Mouse (Mus musculus) MEL (cell line): Measurements from ENCODE around the gene Etfdh. TPM values are rescaled to one million over a fixed set of nuclear protein-coding genes. Genes with fewer than 3 reads are reported as not detected.
A peak's percentile ranks its signal among the peaks of the same experiment; 100 is the strongest.

ENCODE experiments used
- DNase-seq: peaks from one replicate; pipeline ENCODE4 v3.0.0; 2011; ENCODE audit warnings: low read depth, low spot score
- H3K27ac ChIP-seq: 2 replicates; pipeline ENCODE4 v1.5.1; 2012; ENCODE audit warnings: low read depth, mild to moderate bottlenecking, control low read depth, low read length, moderate library complexity; ENCODE audit not compliant: control insufficient read depth
- H3K27me3 ChIP-seq, 2 experiments: fragments of 150-350 bp in 1 of 2; sonication (generic) in 1 of 2; 2 replicates each; pipeline ENCODE4 v1.6.1; 2012; ENCODE audit warnings: low read length in 2 of 2, mild to moderate bottlenecking in 2 of 2, improper control_type of control experiment in 1 of 2, moderate library complexity in 1 of 2; ENCODE audit not compliant: insufficient read depth in 2 of 2, control insufficient read depth in 1 of 2
- H3K36me3 ChIP-seq, 2 experiments: 2 replicates each; pipeline ENCODE4 v1.6.1; 2012 to 2014; ENCODE audit warnings: low read length in 2 of 2, improper control_type of control experiment in 1 of 2, inconsistent platforms in 1 of 2, mild to moderate bottlenecking in 1 of 2; ENCODE audit not compliant: insufficient read depth in 2 of 2, control insufficient read depth in 1 of 2
- H3K4me1 ChIP-seq, 2 experiments: fragments of 150-350 bp in 1 of 2; sonication (generic) in 1 of 2; 2 replicates each; pipeline ENCODE4 v1.6.1; 2012; ENCODE audit warnings: low read length in 2 of 2, improper control_type of control experiment in 1 of 2, mild to moderate bottlenecking in 1 of 2; ENCODE audit not compliant: insufficient read depth in 2 of 2, control insufficient read depth in 1 of 2
- H3K4me3 ChIP-seq, 2 experiments: fragments of 150-350 bp in 1 of 2; sonication (generic) in 1 of 2; 2 replicates each; pipeline ENCODE4 v1.5.1; 2012; ENCODE audit warnings: low read depth in 2 of 2, low read length in 2 of 2, mild to moderate bottlenecking in 2 of 2, moderate library complexity in 2 of 2, control low read depth in 1 of 2, improper control_type of control experiment in 1 of 2; ENCODE audit not compliant: control insufficient read depth in 1 of 2, insufficient read depth in 1 of 2
- H3K79me2 ChIP-seq: 2 replicates; pipeline ENCODE4 v1.6.1; 2012; ENCODE audit warnings: mild to moderate bottlenecking, low read length, moderate library complexity; ENCODE audit not compliant: control insufficient read depth, poor library complexity, insufficient read depth
- H3K9ac ChIP-seq: 2 replicates; pipeline ENCODE4 v1.6.1; 2012; ENCODE audit warnings: low read depth, mild to moderate bottlenecking, control low read depth, low read length, moderate library complexity; ENCODE audit not compliant: control insufficient read depth, poor library complexity, severe bottlenecking
- H3K9me3 ChIP-seq: fragments of 150-350 bp; sonication (generic); replicated peaks from 2 replicates; pipeline ENCODE4 v1.6.1; 2012; ENCODE audit warnings: mild to moderate bottlenecking, low read length, improper control_type of control experiment, moderate library complexity; ENCODE audit not compliant: insufficient read depth
- CTCF ChIP-seq, 3 experiments: IDR thresholded peaks in 2 of 3; conservative IDR thresholded peaks in 1 of 3; 2 replicates each; pipeline ENCODE4 v1.5.1; 2011 to 2012; ENCODE audit warnings: low read length in 3 of 3, low read depth in 2 of 3, mild to moderate bottlenecking in 2 of 3, improper control_type of control experiment in 1 of 3, inconsistent platforms in 1 of 3, mixed read lengths in 1 of 3, moderate library complexity in 1 of 3; ENCODE audit not compliant: control insufficient read depth in 1 of 3, insufficient read depth in 1 of 3, poor library complexity in 1 of 3, severe bottlenecking in 1 of 3
- E2F4 ChIP-seq: IDR thresholded peaks from 2 replicates; pipeline ENCODE4 v1.6.1; 2011; ENCODE audit warnings: low read depth, low read length, improper control_type of control experiment, borderline replicate concordance
- EP300 ChIP-seq, 2 experiments: IDR thresholded peaks; 2 replicates each; pipeline ENCODE4 v1.6.1; 2011; ENCODE audit warnings: improper control_type of control experiment in 2 of 2, low read length in 2 of 2, low read depth in 1 of 2, mild to moderate bottlenecking in 1 of 2
- GATA1 ChIP-seq: IDR thresholded peaks from 2 replicates; pipeline ENCODE4 v1.6.1; 2011; ENCODE audit warnings: low read depth, low read length, improper control_type of control experiment
- HCFC1 ChIP-seq: IDR thresholded peaks from 2 replicates; pipeline ENCODE4 v1.6.1; 2012; ENCODE audit warnings: low read depth, mild to moderate bottlenecking, inconsistent platforms, low read length, improper control_type of control experiment, moderate library complexity
- KAT2A ChIP-seq: conservative IDR thresholded peaks from 2 replicates; pipeline ENCODE4 v1.6.1; 2012; ENCODE audit warnings: low read depth, low read length, improper control_type of control experiment, inconsistent platforms
- MAFK ChIP-seq: IDR thresholded peaks from 2 replicates; pipeline ENCODE4 v1.6.1; 2011; ENCODE audit warnings: low read depth, mild to moderate bottlenecking, low read length, improper control_type of control experiment, borderline replicate concordance
- MAX ChIP-seq: IDR thresholded peaks from 2 replicates; pipeline ENCODE4 v1.6.1; 2011; ENCODE audit warnings: low read length, improper control_type of control experiment
- MAZ ChIP-seq: IDR thresholded peaks from 2 replicates; pipeline ENCODE4 v1.6.1; 2012; ENCODE audit warnings: low read depth, mild to moderate bottlenecking, inconsistent platforms, low read length, improper control_type of control experiment
- MYB ChIP-seq: IDR thresholded peaks from 2 replicates; pipeline ENCODE4 v1.6.1; 2011; ENCODE audit warnings: mild to moderate bottlenecking, low read depth, low read length, improper control_type of control experiment
- MYC ChIP-seq: IDR thresholded peaks from 2 replicates; pipeline ENCODE4 v1.6.1; 2011; ENCODE audit warnings: low read depth, mild to moderate bottlenecking, low read length, improper control_type of control experiment, moderate library complexity
- POLR2AphosphoS2 ChIP-seq: IDR thresholded peaks from 2 replicates; pipeline ENCODE4 v1.6.1; 2011; ENCODE audit warnings: low read length, improper control_type of control experiment
- POLR2AphosphoS5 ChIP-seq: IDR thresholded peaks from 2 replicates; pipeline ENCODE4 v1.6.1; 2012; ENCODE audit warnings: low read depth, borderline replicate concordance, mild to moderate bottlenecking, inconsistent platforms, low read length, moderate library complexity, mixed read lengths
- RAD21 ChIP-seq: IDR thresholded peaks from 2 replicates; pipeline ENCODE4 v1.6.1; 2011; ENCODE audit warnings: mild to moderate bottlenecking, low read depth, low read length, improper control_type of control experiment
- RCOR1 ChIP-seq: IDR thresholded peaks from 2 replicates; pipeline ENCODE4 v1.6.1; 2012; ENCODE audit warnings: low read depth, mild to moderate bottlenecking, inconsistent platforms, low read length, improper control_type of control experiment
- SIN3A ChIP-seq: IDR thresholded peaks from 2 replicates; pipeline ENCODE4 v1.6.1; 2012; ENCODE audit warnings: low read length, improper control_type of control experiment, inconsistent platforms
- SMC3 ChIP-seq: IDR thresholded peaks from 2 replicates; pipeline ENCODE4 v1.6.1; 2011; ENCODE audit warnings: low read depth, low read length, improper control_type of control experiment
- TAL1 ChIP-seq: IDR thresholded peaks from 2 replicates; pipeline ENCODE4 v1.6.1; 2012; ENCODE audit warnings: mild to moderate bottlenecking, inconsistent platforms, low read length, moderate library complexity, mixed read lengths
- TCF12 ChIP-seq: IDR thresholded peaks from 2 replicates; pipeline ENCODE4 v1.6.1; 2014; ENCODE audit warnings: low read depth, mild to moderate bottlenecking, inconsistent platforms, low read length, improper control_type of control experiment, moderate library complexity
- USF1 ChIP-seq: IDR thresholded peaks from 2 replicates; pipeline ENCODE4 v1.6.1; 2014; ENCODE audit warnings: low read depth, mild to moderate bottlenecking, inconsistent platforms, low read length, improper control_type of control experiment, moderate library complexity
- ZKSCAN1 ChIP-seq: IDR thresholded peaks from 2 replicates; pipeline ENCODE4 v1.6.1; 2012; ENCODE audit warnings: low read depth, mild to moderate bottlenecking, inconsistent platforms, low read length, improper control_type of control experiment, moderate library complexity
- polyA plus RNA-seq, 2 experiments: library from polyadenylated mRNA; stranded (reverse) in 1 of 2; unstranded in 1 of 2; fragments of >175 nt in 1 of 2; fragments of >200 nt in 1 of 2; gene quantifications; 2 replicates each; pipeline versions ENCODE4 v1.2.1 to v1.2.4; 2012; ENCODE audit warnings: low replicate concordance in 2 of 2, low read depth in 1 of 2; ENCODE audit not compliant: insufficient read length in 2 of 2, insufficient read depth in 1 of 2, missing spikeins in 1 of 2
- total RNA-seq: library from RNA; depleted of rRNA; stranded (reverse); fragments of 300-350 nt; gene quantifications from 2 replicates; pipeline ENCODE4 v1.2.3, GENCODE M21; 2012

Etfdh gene
- total and polyA plus RNA-seq, 3 experiments = 37.6 to 47.7 TPM; not detected in 1

GRCm38 (mm10) chr3:79664787-79665408 lies 35.6 kb upstream of the Etfdh start:
- Histone ChIP-seq H3K79me2 (no peaks in the 10 kb centered on the region), H3K27me3 (peaks cover 0 to 6% of the 10 kb centered on the region in 2 experiments; a peak in 2 of 4 replicates), H3K36me3 (no peaks in the 10 kb centered on the region), H3K4me3 (no peak overlapping the region), H3K9me3 (no peaks in the 10 kb centered on the region), H3K4me1 (no peaks in the 10 kb centered on the region), H3K27ac (no peak overlapping the region), H3K9ac (no peak overlapping the region)
- peak; percentile 66 for DNase-seq
- TF ChIP-seq TAL1 = no peak
- no peak for TF ChIP-seq SIN3A
- peak; percentile 69 for TF ChIP-seq SMC3
- peak; percentile 20 to 80 (median 68); a peak in 5 of 6 replicates for TF ChIP-seq CTCF (IDR thresholded peaks at IDR 0.05 in 2 of 3, conservative IDR thresholded peaks at IDR 0.05 in 1 of 3; ENCODE audit: control insufficient read depth in 1 of 3, insufficient read depth in 1 of 3, low read depth in 2 of 3, low read length in 3 of 3, poor library complexity in 1 of 3, severe bottlenecking in 1 of 3)
- TF ChIP-seq RAD21 = peak; percentile 56
- no peak for TF ChIP-seq USF1
- TF ChIP-seq POLR2AphosphoS2 = no peak
- TF ChIP-seq KAT2A = no peak

- H3K9ac ChIP-seq = no peak overlapping the region
- no peaks in the 10 kb centered on the region for H3K4me1 ChIP-seq
- DNase-seq = peak; percentile 11
- H3K4me3 ChIP-seq = no peak overlapping the region
- H3K79me2 ChIP-seq = no peaks in the 10 kb centered on the region
- no peaks in the 10 kb centered on the region for H3K36me3 ChIP-seq
- no peak overlapping the region for H3K27ac ChIP-seq
- no peaks in the 10 kb centered on the region for H3K9me3 ChIP-seq
- no peak for TF ChIP-seq MYC
- peak; percentile 53; the same call in 1 of the 2 replicates for TF ChIP-seq TCF12
- TF ChIP-seq, all 39 proteins: peak for 1
- peaks cover 0 to 3% of the 10 kb centered on the region in 2 experiments; a peak in 3 of 4 replicates for H3K27me3 ChIP-seq
Observed at GRCm38 (mm10) chr3:79656682-79657081, 27.4 kb upstream of the Etfdh start.

GRCm38 (mm10) chr3:79652129-79652528 lies 22.8 kb upstream of the Etfdh start:
- no peak for DNase-seq
- H3K4me3 ChIP-seq = no peak overlapping the region
- no peaks in the 10 kb centered on the region for H3K4me1 ChIP-seq
- no peaks in the 10 kb centered on the region for H3K9me3 ChIP-seq
- no peak overlapping the region for H3K9ac ChIP-seq
- no peaks in the 10 kb centered on the region for H3K36me3 ChIP-seq
- H3K27ac ChIP-seq = no peak overlapping the region
- peaks cover 6 to 8% of the 10 kb centered on the region in 2 experiments; a peak in 3 of 4 replicates for H3K27me3 ChIP-seq
- no peaks in the 10 kb centered on the region for H3K79me2 ChIP-seq
- TF ChIP-seq MAX (no peak), KAT2A (no peak), CTCF (IDR thresholded peaks at IDR 0.05 in 2 of 3, conservative IDR thresholded peaks at IDR 0.05 in 1 of 3; ENCODE audit: control insufficient read depth in 1 of 3, insufficient read depth in 1 of 3, low read depth in 2 of 3, low read length in 3 of 3, poor library complexity in 1 of 3, severe bottlenecking in 1 of 3) (no peak), GATA1 (no peak), MAZ (no peak), SIN3A (no peak), POLR2AphosphoS5 (no peak), E2F4 (no peak), MAFK (no peak), EP300 (IDR thresholded peaks at IDR 0.05; ENCODE audit: low read depth in 1 of 2, low read length in 2 of 2) (no peak), RCOR1 (no peak), MYB (no peak), USF1 (no peak), HCFC1 (no peak), ZKSCAN1 (no peak), MYC (no peak)
